Mouse (Mus musculus): ENCODE measurements around the gene Lrrc8e.

Gene Lrrc8e

DNA sequence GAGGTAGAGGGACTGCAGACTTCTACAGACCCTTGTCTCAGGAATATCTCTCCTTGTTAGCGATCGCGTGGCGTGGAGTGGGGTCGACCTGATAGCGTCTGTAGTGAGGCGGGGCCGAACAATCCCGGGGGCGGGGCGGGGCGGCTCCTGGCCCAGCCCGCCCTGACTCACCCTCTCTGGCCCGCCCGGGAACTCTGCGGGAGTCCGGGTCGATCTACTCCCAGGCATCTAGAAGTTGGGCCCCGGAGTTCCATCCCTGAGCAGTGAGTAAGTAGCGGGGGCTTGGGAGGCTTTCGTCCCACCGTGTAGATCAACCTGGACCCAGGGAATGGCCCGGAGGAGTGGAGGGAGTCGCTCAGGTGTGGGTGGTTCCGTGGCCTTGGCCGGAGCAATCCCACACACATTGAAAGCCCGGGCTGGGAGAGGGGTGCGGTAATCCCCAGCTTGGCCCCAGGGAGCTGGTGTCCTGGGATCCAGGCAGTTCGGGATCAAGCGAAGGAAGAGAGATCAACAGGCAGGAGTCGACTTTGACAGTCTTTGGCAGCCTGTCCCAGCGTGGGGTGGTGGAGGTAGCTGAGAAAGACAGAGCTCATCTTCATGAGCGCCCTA, at the start of gene Lrrc8e:
TSS of gene Lrrc8e (plus strand) at position 89 of the 609 bp plus-strand sequence.
- no peak for DNase-seq (ENCODE audit: low spot score)

DNA sequence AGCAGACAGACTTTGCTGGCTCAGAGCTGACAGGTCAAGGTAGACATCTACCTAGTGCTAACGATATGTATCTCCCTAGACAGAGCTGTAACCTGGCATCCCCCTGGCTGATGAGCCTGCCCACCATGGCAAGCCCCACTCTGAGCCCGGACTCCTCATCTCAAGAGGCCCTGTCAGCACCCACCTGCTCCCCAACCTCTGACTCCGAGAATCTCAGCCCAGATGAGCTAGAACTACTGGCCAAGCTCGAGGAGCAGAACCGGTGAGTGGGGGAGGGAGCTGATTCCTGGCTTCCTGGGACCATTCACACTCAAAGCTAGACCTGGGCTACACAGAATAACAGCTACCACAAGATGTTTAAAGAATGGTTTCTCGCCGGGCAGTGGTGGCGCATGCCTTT, 43.2 kb upstream of the Lrrc8e start:
- DNase-seq (ENCODE audit: low spot score), result no peak

- no peak for DNase-seq (ENCODE audit: low spot score)
These were observed 40.5 kb upstream of the Lrrc8e start for GRCm38 (mm10) chr8:4186151-4186550.

- DNase-seq (ENCODE audit: low spot score), result no peak
These were observed 38.0 kb upstream of the Lrrc8e start for GRCm38 (mm10) chr8:4188605-4189004.

DNA sequence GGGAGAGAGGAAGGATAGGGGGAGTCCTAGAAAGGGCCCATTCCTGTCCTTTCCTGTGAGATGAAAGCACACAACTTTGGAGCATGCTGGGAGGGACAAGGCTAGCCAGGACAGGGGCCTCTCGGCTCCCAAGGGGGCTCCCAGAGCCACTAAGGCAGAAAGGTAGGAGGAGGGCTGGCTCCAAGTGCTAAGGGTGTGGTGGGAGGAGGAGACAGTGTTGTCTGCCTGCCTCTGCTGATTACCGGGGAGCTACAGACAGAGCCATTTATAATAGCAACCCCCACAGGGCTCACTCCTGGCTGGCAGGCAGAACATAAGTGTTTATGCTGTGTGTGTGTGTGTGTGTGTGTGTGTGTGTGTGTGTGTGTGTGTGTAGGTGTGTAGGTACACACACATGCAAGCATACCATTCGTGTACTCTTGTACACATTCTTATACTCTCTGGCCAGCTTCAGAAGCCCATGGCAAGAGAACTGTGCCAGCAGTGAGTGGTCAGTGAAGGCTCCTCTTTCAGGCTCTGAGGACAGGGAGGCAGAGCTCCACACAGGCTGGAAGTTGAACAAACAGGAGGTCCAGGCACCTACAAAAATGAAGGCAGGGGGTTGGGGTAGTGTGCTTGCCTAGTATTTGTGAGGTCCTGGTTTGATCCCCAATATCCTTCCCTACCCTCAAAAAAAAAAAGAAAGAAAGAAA, 37.5 kb upstream of the Lrrc8e start:
- DNase-seq (ENCODE audit: low spot score), result no peak

DNA sequence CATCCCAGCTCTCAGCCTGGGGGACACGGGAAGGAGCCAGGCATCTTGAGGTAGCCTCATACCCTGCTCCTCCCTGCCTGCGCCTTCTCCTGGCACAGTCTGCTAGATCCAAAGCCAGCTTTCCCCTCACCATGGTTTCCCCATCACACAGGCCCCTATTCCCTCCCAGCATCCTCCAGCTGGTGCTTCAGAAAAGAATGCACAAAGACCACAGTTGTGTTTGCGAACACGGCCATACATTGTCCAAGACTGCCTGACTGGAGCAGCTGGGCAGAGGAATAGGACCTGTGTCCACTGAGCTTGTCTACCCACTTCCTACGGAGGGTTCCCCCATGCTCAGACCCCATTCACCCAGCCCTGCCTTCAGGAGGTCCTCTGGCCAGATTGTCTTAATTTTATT, 34.3 kb upstream of the Lrrc8e start:
- no peak for DNase-seq (ENCODE audit: low spot score)

GRCm38 (mm10) chr8:4192807-4193587, 33.6 kb upstream of the Lrrc8e start:
- peak; percentile 87 for DNase-seq (ENCODE audit: low spot score)

DNA sequence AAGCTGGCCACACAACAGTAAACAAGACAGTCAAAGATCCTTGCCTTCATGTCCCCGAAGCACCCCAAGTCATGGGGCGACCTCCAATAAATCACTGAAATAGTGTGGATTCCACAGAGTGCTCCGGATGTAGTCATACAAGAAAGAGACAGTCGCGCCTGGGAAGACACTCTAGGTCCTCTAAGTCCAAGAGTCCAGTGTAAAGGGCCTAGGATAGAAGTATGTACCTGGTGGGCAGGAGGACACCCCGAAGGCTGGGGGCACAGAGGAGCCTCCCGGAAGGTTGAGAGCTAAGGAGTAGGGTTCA, 33.1 kb upstream of the Lrrc8e start:
- DNase-seq (ENCODE audit: low spot score), result no peak

- no peak for DNase-seq (ENCODE audit: low spot score)
These were observed 25.3 kb upstream of the Lrrc8e start for GRCm38 (mm10) chr8:4201321-4201720.

GRCm38 (mm10) chr8:4205246-4206123, 21.1 kb upstream of the Lrrc8e start:
- DNase-seq (ENCODE audit: low spot score), result peak; percentile 21

- DNase-seq (ENCODE audit: low spot score), result peak; percentile 24
These were observed 20.2 kb upstream of the Lrrc8e start for GRCm38 (mm10) chr8:4206182-4207015.

DNA sequence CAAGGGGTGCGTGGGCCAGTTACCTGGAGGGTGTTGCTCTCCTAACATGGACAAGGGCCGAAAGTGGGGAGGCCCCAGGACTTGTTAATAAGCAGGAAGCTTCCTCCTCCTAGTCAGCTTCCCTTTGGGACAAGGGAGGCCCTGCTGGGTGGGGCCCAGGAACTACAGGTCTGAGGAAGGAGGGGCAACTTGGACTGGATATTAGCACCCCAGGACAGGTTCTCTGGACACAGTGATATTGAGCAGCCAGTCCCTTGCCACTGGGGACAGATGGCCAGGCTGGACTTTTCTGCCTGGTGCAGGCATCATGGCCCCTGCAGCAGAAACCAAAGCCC, 19.6 kb upstream of the Lrrc8e start:
- no peak for DNase-seq (ENCODE audit: low spot score)

GRCm38 (mm10) chr8:4211097-4211496, 15.5 kb upstream of the Lrrc8e start:
- DNase-seq (ENCODE audit: low spot score), result no peak

DNA sequence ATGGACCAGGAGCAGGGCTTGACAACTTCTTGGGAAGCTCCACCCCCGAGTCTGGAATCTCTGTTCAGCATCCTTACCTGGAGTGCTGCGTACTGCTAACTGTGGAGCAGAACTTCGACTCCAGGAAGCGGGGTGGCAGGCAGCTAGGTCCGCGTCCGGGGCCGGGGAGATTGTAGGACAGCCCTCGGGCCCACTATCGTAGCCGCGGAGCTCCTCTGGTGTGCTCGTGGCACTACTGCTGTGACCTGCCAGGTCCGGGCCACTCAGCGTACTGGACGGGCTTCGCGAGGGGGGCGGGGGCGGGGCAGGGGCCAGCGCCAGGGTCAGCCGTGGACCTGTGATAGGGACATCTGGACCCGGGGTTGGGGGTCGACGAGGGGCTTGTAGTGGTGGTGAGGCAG, 13.8 kb upstream of the Lrrc8e start:
- peak; percentile 28 for DNase-seq (ENCODE audit: low spot score)

- DNase-seq (ENCODE audit: low spot score), result peak; percentile 64
These were observed 13.2 kb upstream of the Lrrc8e start for GRCm38 (mm10) chr8:4213210-4214005.

DNA sequence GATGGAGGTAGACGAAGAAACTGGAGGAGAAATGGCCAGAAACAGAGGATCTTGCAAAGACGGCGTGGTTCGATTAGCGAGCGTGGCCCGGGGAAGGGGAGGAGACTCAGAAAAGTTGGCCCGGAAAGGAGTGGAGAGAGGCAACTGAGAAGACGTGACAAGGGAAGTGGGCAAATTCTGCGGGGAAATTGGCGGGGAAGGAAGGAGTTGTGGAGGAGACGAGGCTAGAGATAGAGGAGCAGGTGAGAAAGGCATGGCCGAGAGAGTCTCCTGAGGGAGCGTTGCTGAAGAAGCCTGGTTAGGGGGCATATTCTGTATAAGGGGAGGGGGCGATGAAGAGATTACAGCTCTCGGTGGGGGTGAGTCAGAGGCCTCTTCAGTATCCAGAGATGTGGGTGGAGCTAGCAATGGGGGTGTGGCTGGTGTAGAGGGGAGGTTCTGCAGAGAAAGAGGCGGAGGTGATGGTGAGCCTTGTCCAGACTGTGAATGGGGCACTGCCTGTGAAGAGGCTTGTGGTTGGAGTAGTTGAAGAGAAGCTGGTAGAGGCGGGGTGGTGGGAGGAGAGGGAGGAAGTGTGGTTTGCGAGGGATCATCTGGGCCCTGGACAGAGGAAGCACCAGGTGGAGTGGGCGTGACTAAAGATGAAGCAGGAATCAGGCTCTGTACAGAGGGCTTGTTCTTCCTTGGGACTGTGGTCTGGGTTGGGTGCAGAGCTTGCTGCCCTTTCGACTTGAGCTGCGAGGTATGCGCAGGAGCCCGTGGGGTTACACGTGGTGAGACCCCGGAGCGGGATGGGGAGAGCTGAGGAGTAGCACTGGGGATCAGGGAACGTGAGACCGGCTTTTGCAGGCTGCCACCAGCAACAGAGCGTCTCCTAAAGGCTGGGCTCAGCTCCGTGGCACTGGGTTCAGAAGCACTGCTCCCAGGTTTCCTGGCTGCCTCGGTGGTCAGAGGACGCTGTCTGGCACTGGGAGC, 12.3 kb upstream of the Lrrc8e start:
- peak; percentile 73 for DNase-seq (ENCODE audit: low spot score)

- DNase-seq (ENCODE audit: low spot score), result no peak
These were observed 10.3 kb upstream of the Lrrc8e start for GRCm38 (mm10) chr8:4216296-4216695.

DNA sequence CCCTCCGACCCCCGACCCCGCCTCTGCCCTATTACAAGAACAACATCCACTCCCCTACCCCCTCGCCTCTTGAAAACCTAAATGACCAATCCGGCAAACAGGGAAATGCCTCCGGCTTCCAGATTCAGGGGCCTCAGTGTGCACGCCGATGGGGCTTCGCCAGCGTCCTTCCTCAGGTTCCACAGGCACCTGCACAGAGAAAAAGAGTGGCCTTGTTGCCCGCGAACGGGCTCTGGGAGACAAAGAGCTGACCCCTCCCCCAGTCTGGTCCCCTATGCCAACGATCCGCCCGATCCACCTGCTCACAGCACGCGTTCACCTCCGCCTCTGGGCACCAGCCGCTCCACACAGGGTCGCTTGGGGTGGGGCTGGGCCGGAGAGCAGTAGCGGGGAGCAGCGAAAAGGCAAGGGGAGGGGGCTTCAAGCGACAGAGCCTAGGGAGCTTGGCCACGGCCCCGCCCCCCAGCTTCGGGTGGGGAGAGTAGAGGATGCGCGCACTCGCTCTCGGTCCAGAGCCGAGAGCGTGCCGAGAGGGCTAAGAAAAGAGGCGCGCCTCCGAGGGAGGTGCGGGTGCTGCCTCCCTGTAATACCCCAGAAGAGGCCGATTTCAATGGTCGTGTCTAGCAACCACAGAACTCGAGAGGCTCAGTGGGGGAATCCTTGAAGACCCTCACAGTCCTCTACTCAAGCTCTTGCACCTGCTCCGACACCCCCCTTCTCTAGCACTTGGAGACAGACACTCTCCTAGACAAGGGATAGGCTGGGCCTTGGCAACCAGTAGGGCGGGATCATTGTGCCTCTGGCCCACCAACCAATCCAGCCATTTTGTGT, 9.6 kb upstream of the Lrrc8e start, which contains the start of gene Prr36:
TSS of gene Prr36 (minus strand) at position 669 of the 831 bp plus-strand sequence.
- peak; percentile 79 for DNase-seq (ENCODE audit: low spot score)

All from embryo, embryonic 10 days (tissue).